Mouse (Mus musculus): ENCODE results near the gene Trim8. TPM values are rescaled to one million over a fixed set of nuclear protein-coding genes. Genes with fewer than 3 reads are reported as not detected.

Gene Trim8
- polyA plus RNA-seq, 1 experiment: 62.8 TPM

GRCm38 (mm10) chr19:46533525-46533924 lies 32.0 kb downstream of the Trim8 start:
- no peak for TF ChIP-seq GATA1 (IDR thresholded peaks at IDR 0.05; ENCODE audit: low read length)

- no peak for TF ChIP-seq GATA1 (IDR thresholded peaks at IDR 0.05; ENCODE audit: low read length)
These were observed 33.1 kb downstream of the Trim8 start for GRCm38 (mm10) chr19:46534542-46535098.

GRCm38 (mm10) chr19:46537357-46537756 lies 35.9 kb downstream of the Trim8 start:
- no peak for TF ChIP-seq GATA1 (IDR thresholded peaks at IDR 0.05; ENCODE audit: low read length)

DNA sequence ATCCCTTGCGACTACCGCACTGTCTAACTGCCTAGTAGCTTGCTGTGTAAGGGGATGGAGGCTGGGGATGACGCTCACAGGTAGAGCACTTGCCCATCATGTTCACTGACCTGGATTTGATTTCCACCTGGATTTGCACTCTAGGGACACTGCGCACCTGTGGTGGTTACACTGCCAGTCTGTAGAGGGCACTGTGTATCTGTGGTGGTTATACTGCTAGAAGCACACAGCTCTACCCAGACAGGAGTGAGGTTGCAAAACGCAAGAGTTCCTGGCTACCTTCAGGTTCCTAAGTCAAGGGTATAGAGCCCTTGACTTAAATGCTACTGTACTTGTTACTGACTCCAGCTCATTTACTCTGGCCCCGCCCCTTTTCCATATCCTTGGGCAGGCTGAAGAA lies 36.7 kb downstream of the Trim8 start:
- TF ChIP-seq GATA1 (IDR thresholded peaks at IDR 0.05; ENCODE audit: low read length): no peak

DNA sequence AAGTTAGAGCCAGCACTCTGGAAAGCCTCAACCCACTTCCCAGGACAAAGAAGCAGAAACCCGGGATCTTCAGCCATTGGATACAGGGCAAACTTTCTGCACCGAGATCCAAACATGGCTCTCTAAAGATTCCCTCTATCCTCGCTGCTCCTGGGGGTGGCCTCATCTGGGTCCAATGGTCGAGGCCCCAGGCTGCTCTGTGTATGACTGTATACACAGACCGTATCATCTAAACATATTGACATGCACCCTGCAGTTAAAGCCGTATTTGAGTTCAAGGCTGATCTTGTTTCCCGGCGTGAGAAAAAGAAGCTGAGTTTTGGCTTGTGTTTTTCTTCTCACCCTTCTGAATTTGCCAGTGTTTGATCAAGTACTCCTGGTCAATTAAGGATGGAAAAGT lies 41.2 kb downstream of the Trim8 start:
- no peak for TF ChIP-seq GATA1 (IDR thresholded peaks at IDR 0.05; ENCODE audit: low read length)

DNA sequence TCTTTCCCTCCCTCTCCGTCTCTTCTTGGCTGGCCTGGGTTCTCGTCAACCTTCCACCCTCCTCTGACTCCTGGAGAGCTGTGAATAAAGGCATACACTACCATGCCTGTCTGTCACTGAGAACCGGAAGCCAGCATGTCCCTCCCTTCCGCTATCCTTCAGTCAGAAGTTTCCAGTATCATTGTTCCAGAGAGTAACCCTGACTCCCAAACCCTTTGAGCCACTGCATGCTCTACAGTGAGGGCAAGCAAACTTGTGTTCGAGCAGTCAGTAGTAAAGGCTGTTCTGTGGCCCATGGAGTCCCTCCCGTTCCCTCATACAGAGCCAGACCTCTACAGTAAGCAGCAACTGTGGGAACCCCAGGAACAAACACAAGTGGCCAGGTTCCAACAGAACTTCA lies 46.1 kb downstream of the Trim8 start:
- TF ChIP-seq GATA1 (IDR thresholded peaks at IDR 0.05; ENCODE audit: low read length): no peak

DNA sequence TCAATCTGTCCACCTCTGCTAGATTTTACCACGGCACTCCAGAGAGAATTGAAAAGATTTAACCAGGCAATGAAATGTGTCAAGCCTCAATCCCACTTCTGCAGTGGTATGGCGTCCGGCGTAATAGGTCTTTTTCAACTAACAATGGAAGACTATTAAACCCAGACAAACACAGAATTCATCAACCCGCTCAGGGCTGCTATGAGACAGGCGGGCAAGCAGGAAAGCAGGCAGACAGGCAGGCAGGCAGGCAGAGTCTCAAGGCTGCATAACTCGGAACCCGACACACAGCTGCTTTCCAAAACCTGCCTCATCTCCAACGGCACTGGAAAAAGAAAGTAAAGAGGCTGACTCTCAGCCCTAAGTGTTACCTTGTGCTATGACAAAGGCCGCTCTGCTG lies 46.6 kb downstream of the Trim8 start:
- TF ChIP-seq GATA1 (IDR thresholded peaks at IDR 0.05; ENCODE audit: low read length): no peak

GRCm38 (mm10) chr19:46550385-46550784 lies 48.9 kb downstream of the Trim8 start:
- no peak for TF ChIP-seq GATA1 (IDR thresholded peaks at IDR 0.05; ENCODE audit: low read length)

- no peak for TF ChIP-seq GATA1 (IDR thresholded peaks at IDR 0.05; ENCODE audit: low read length)
These were observed 51.0 kb downstream of the Trim8 start for GRCm38 (mm10) chr19:46552496-46552895.

- peak; percentile 50 for TF ChIP-seq GATA1 (IDR thresholded peaks at IDR 0.05; ENCODE audit: low read length)
These were observed 52.0 kb downstream of the Trim8 start for GRCm38 (mm10) chr19:46553541-46553955.

DNA sequence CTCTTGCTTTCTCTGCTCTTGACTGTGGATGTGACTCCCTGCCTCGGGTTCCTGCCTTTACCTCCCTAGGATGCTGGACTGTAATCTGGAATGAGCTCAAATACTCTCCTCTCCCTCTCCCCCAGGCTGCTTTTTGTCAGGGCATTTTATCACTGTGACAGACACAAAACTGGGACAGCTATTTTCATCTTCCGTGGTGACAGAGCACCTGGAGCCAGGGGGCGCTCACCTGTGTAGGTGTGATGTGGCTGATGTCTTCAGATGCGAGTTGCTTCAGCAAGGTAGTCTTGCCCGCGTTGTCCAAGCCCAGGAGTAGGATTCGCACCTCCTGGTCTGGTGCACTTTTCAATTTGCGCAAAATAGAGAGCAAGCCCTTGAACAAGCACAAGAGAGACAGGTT lies 56.5 kb downstream of the Trim8 start:
- TF ChIP-seq GATA1 (IDR thresholded peaks at IDR 0.05; ENCODE audit: low read length): no peak

DNA sequence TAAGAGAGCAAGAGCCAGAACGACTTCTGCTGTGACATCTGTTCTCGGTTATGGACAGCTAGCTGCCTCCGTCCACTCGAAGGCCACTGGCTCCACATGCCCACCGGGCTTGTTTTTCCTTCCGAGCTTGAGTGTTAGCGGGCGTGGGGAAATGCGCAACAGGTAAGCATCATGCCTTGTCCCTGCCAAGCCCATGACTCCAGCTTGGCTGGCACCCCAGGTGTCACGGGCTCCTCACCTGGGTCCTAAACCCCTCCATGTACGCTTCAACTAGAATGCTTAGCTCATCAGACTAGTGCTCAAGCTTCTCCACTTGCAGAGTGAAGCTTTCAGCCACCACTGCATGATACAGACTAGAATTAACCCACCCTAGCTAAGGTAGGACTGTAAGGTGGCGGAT lies 57.1 kb downstream of the Trim8 start:
- TF ChIP-seq GATA1 (IDR thresholded peaks at IDR 0.05; ENCODE audit: low read length): no peak

- no peak for TF ChIP-seq GATA1 (IDR thresholded peaks at IDR 0.05; ENCODE audit: low read length)
These were observed 60.6 kb downstream of the Trim8 start for GRCm38 (mm10) chr19:46562132-46562531.

GRCm38 (mm10) chr19:46562581-46563515 lies 61.3 kb downstream of the Trim8 start:
- no peak for TF ChIP-seq GATA1 (IDR thresholded peaks at IDR 0.05; ENCODE audit: low read length)

- TF ChIP-seq GATA1 (IDR thresholded peaks at IDR 0.05; ENCODE audit: low read length): no peak
These were observed 62.1 kb downstream of the Trim8 start for GRCm38 (mm10) chr19:46563603-46564002.

DNA sequence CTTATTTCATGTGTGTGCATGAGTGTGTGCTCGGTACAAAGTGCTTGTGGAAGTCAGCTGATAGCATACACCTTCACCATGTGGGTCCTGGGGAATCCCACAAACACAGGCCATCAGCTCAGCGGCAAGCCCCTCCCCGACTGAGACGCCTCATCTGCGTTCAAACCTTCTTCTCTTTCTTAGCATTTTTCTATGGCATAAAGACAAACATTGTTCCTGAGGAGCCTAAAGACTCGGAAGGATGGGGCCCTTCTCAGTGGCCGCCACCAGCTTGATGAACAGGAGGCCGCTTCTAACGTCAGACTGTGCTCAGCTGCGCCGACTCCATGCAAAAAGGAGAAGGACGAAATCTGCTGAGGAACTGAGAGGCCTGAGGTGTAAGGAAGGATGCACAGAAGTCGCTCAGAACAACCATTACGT lies 62.6 kb downstream of the Trim8 start:
- TF ChIP-seq GATA1 (IDR thresholded peaks at IDR 0.05; ENCODE audit: low read length): no peak

Other genes starting within 250 kb of the Trim8 start
- 26.8 and 27.1 TPM in 2 replicates for gene Nfkb2, start 197.4 kb upstream of the Trim8 start, polyA plus RNA-seq (2012)
- gene Psd, start 174.5 kb upstream of the Trim8 start, polyA plus RNA-seq (2012): 0.44 and 0.73 TPM in 2 replicates
- 15.0 and 18.5 TPM in 2 replicates for gene Fbxl15, start 173.5 kb upstream of the Trim8 start, polyA plus RNA-seq (2012)
- 157 and 178 TPM in 2 replicates for gene Cuedc2, start 163.0 kb upstream of the Trim8 start, polyA plus RNA-seq (2012)
- not detected in 2 replicates for gene Mfsd13a, start 160.6 kb upstream of the Trim8 start, polyA plus RNA-seq (2012)
- not detected in 2 replicates for gene 2310034G01Rik, start 151.4 kb upstream of the Trim8 start, polyA plus RNA-seq (2012)
- 28.6 and 36.4 TPM in 2 replicates for gene Actr1a, start 106.0 kb upstream of the Trim8 start, polyA plus RNA-seq (2012)
- gene Sufu, start 104.8 kb upstream of the Trim8 start, polyA plus RNA-seq (2012): 40.6 and 43.8 TPM in 2 replicates
- 12.1 and 15.9 TPM in 2 replicates for gene Arl3, start 71.5 kb downstream of the Trim8 start, polyA plus RNA-seq (2012)
- 0.84 and 2.1 TPM in 2 replicates for gene Sfxn2, start 71.7 kb downstream of the Trim8 start, polyA plus RNA-seq (2012)
- gene Wbp1l, start 97.4 kb downstream of the Trim8 start, polyA plus RNA-seq (2012): 53.8 and 55.9 TPM in 2 replicates
- not detected in 2 replicates for gene Cyp17a1, start 171.5 kb downstream of the Trim8 start, polyA plus RNA-seq (2012)
- 1.3 and 1.4 TPM in 2 replicates for gene Borcs7, start 188.2 kb downstream of the Trim8 start, polyA plus RNA-seq (2012)
- not detected in 2 replicates for gene As3mt, start 205.8 kb downstream of the Trim8 start, polyA plus RNA-seq (2012)